Mouse (Mus musculus) megakaryocyte, embryonic 14.5 days (primary cell): ENCODE measurements around the gene Tubd1. TPM values are rescaled to one million over a fixed set of nuclear protein-coding genes. Genes with fewer than 3 reads are reported as not detected.

ENCODE experiments used
- H3K27me3 ChIP-seq: replicated peaks from 2 replicates; pipeline ENCODE3; 2012; ENCODE audit warnings: inconsistent platforms
- H3K36me3 ChIP-seq: replicated peaks from 2 replicates; pipeline ENCODE3; 2012; ENCODE audit warnings: low read length, inconsistent platforms, mixed read lengths
- H3K4me1 ChIP-seq: 2 replicates; pipeline ENCODE4 v1.6.1; 2012; ENCODE audit warnings: inconsistent platforms
- H3K4me3 ChIP-seq: replicated peaks from 2 replicates; pipeline ENCODE3; 2012; ENCODE audit warnings: moderate library complexity, mild to moderate bottlenecking, inconsistent platforms
- H3K9me3 ChIP-seq: 2 replicates; pipeline ENCODE4 v1.6.1; 2012; ENCODE audit warnings: inconsistent platforms
- FLI1 ChIP-seq: IDR thresholded peaks from 2 replicates; pipeline ENCODE4 v1.6.1; 2012; ENCODE audit warnings: low read length, inconsistent platforms, mixed read lengths
- GATA1 ChIP-seq: IDR thresholded peaks from 3 replicates; pipeline ENCODE4 v1.6.1; 2012; ENCODE audit warnings: mixed read lengths, low read length, inconsistent platforms, borderline replicate concordance
- polyA plus RNA-seq: library from polyadenylated mRNA; stranded (reverse); fragments of >175 nt; gene quantifications from 2 replicates; pipeline ENCODE4 v1.2.3, GENCODE M21; 2012; ENCODE audit warnings: low replicate concordance; ENCODE audit not compliant: insufficient read depth

Tubd1 gene
- polyA plus RNA-seq, 1 experiment: 0.32 TPM

- TF ChIP-seq FLI1 (no peak), GATA1 (no peak)
- Histone ChIP-seq H3K27me3 (no peaks in the 10 kb centered on the region), H3K36me3 (peaks cover 22% of the 10 kb centered on the region), H3K4me1 (peaks cover 83% of the 10 kb centered on the region), H3K4me3 (no peak overlapping the region), H3K9me3 (no peaks in the 10 kb centered on the region)
Observed at GRCm38 (mm10) chr11:86596187-86596960, 51.6 kb downstream of the Tubd1 start.

GRCm38 (mm10) chr11:86596976-86597375 is 52.2 kb downstream of the Tubd1 start:
- H3K4me1 ChIP-seq: peaks cover 77% of the 10 kb centered on the region
- no peak overlapping the region for H3K4me3 ChIP-seq
- H3K36me3 ChIP-seq: peaks cover 22% of the 10 kb centered on the region
- no peaks in the 10 kb centered on the region for H3K27me3 ChIP-seq
- H3K9me3 ChIP-seq: no peaks in the 10 kb centered on the region
- TF ChIP-seq GATA1: no peak
- TF ChIP-seq FLI1: no peak

- H3K36me3 ChIP-seq: peaks cover 22% of the 10 kb centered on the region
- peaks cover 65% of the 10 kb centered on the region for H3K4me1 ChIP-seq
- no peaks in the 10 kb centered on the region for H3K9me3 ChIP-seq
- H3K27me3 ChIP-seq: no peaks in the 10 kb centered on the region
- TF ChIP-seq FLI1 (no peak), GATA1 (no peak)
- no peak overlapping the region for H3K4me3 ChIP-seq
Observed at GRCm38 (mm10) chr11:86598154-86598553, 53.4 kb downstream of the Tubd1 start.

- Histone ChIP-seq H3K36me3 (peaks cover 22% of the 10 kb centered on the region), H3K4me3 (no peak overlapping the region), H3K4me1 (peaks cover 61% of the 10 kb centered on the region), H3K27me3 (no peaks in the 10 kb centered on the region), H3K9me3 (no peaks in the 10 kb centered on the region)
- TF ChIP-seq FLI1: no peak
- TF ChIP-seq GATA1: no peak
Observed at GRCm38 (mm10) chr11:86598572-86598971, 53.8 kb downstream of the Tubd1 start.

GRCm38 (mm10) chr11:86599378-86600208 is 54.8 kb downstream of the Tubd1 start:
- Histone ChIP-seq H3K4me1 (peaks cover 51% of the 10 kb centered on the region), H3K4me3 (peak overlapping the region; percentile 23), H3K9me3 (no peaks in the 10 kb centered on the region), H3K27me3 (no peaks in the 10 kb centered on the region), H3K36me3 (peaks cover 22% of the 10 kb centered on the region)
- TF ChIP-seq FLI1: no peak
- TF ChIP-seq GATA1: no peak

GRCm38 (mm10) chr11:86600209-86600557 is 55.4 kb downstream of the Tubd1 start:
- H3K36me3 ChIP-seq: peaks cover 26% of the 10 kb centered on the region
- no peaks in the 10 kb centered on the region for H3K9me3 ChIP-seq

GRCm38 (mm10) chr11:86602116-86602515 is 57.3 kb downstream of the Tubd1 start:
- H3K4me3 ChIP-seq: no peak overlapping the region
- peaks cover 32% of the 10 kb centered on the region for H3K36me3 ChIP-seq
- peaks cover 37% of the 10 kb centered on the region for H3K4me1 ChIP-seq
- H3K9me3 ChIP-seq: no peaks in the 10 kb centered on the region
- TF ChIP-seq FLI1: no peak
- TF ChIP-seq GATA1: no peak
- H3K27me3 ChIP-seq: no peaks in the 10 kb centered on the region

More at GRCm38 (mm10) chr11:86600209-86600557, 55.4 kb downstream of the Tubd1 start:
- TF ChIP-seq GATA1 (no peak), FLI1 (no peak)
- peaks cover 45% of the 10 kb centered on the region for H3K4me1 ChIP-seq
- no peak overlapping the region for H3K4me3 ChIP-seq
- H3K27me3 ChIP-seq: no peaks in the 10 kb centered on the region

GRCm38 (mm10) chr11:86603719-86604118 is 58.9 kb downstream of the Tubd1 start:
- Histone ChIP-seq H3K4me1 (peaks cover 31% of the 10 kb centered on the region), H3K9me3 (no peaks in the 10 kb centered on the region), H3K36me3 (peaks cover 36% of the 10 kb centered on the region), H3K4me3 (no peak overlapping the region), H3K27me3 (no peaks in the 10 kb centered on the region)
- TF ChIP-seq GATA1: no peak
- no peak for TF ChIP-seq FLI1

GRCm38 (mm10) chr11:86604289-86604688 is 59.5 kb downstream of the Tubd1 start:
- Histone ChIP-seq H3K9me3 (no peaks in the 10 kb centered on the region), H3K36me3 (peaks cover 36% of the 10 kb centered on the region), H3K4me1 (peaks cover 31% of the 10 kb centered on the region), H3K4me3 (no peak overlapping the region), H3K27me3 (no peaks in the 10 kb centered on the region)
- TF ChIP-seq GATA1 (no peak), FLI1 (no peak)

GRCm38 (mm10) chr11:86604732-86605520 is 60.1 kb downstream of the Tubd1 start:
- Histone ChIP-seq H3K36me3 (peaks cover 31% of the 10 kb centered on the region), H3K9me3 (no peaks in the 10 kb centered on the region), H3K4me3 (no peak overlapping the region), H3K27me3 (no peaks in the 10 kb centered on the region), H3K4me1 (peaks cover 30% of the 10 kb centered on the region)
- no peak for TF ChIP-seq FLI1
- TF ChIP-seq GATA1: no peak
